Mouse (Mus musculus) inflammation-experienced regulatory T-cells, adult 6 months (primary cell): ENCODE results near the gene Mfsd4b2. TPM values are rescaled to one million over a fixed set of nuclear protein-coding genes. Genes with fewer than 3 reads are reported as not detected.
A peak's percentile ranks its signal among the peaks of the same experiment; 100 is the strongest.
"Not testable (repeated sequence)": the region's sequence is repeated elsewhere in the genome, so short reads cannot be mapped to it uniquely, and the experiment has no call there.

Source experiments
- ATAC-seq: one replicate; pipeline ENCODE4 v1.8.0; 2017
- polyA plus RNA-seq, 3 experiments: library from polyadenylated mRNA; unstranded; fragments of 100-300 nt; shearing (Covaris generic); gene quantifications; one replicate each; pipeline ENCODE4 v1.2.1; 2017

The Mfsd4b2 gene
- polyA plus RNA-seq, result not detected

DNA sequence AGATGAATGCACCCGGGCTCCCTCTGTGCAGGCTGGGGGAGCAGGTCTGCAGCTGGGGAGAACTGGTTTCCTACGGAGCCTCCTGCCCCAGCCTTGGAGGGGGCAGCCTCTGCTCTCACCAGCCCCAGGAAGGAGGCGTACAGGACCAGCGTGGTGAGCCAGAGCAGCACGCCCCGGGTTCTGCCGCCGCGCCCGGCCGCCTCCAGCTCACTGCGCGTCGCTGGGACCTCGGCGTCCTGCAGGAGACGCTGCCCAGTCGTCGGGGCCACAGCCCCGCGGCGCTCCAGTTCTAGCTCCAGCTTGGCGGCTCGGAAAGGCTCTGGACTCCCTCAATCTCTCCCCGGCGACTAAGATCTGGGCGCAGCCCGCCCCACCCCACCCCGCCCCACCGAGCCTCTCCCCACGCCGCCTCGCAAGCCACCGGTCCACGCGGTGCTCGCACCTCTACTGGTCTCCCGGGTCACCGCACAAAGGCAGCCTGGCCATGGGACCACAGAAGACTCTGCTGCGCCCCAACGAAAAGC is at the start of gene Mfsd4b2:
TSS of gene Mfsd4b2 (minus strand) at position 308 of the 524 bp plus-strand sequence.
- ATAC-seq, result no peak

DNA sequence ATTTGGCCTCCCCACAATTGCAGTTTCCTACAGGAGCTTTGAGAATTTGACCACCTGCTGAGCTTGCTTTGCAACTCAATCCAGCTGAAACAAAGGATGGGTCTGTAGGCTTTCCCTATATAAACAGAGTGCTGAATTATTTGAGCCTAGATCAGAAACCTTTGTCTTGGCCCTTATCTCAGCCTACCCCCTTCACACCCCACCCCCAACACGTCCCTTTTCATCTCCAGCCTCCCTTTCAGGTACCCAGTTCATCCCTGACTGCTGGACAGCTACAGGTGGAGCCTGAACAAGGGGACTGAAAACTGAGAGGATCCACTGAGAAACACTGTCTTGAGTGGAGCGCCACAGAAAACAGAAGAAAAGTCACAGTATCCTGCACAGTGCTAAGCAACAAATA is 49.0 kb upstream of the Mfsd4b2 start:
- no peak for ATAC-seq

DNA sequence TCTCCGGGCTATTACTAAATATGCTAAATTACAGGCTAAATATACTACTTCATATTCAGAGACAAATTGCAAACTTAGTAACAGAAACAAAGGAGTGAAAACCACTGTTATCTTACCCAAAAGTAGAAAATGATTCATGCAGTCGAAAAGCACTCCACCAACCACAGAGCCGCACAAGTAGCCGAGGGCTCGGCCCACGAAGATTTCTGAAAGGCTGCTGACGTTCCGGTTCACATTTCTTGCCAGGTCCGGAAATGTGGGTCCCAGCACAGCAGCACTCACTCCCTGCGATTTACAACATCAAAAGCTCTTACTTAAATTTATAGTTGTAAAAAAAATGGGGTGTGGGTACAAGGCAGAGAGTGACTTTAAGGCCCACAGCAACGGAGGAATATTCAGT is 48.3 kb upstream of the Mfsd4b2 start:
- ATAC-seq, result peak; percentile 61

DNA sequence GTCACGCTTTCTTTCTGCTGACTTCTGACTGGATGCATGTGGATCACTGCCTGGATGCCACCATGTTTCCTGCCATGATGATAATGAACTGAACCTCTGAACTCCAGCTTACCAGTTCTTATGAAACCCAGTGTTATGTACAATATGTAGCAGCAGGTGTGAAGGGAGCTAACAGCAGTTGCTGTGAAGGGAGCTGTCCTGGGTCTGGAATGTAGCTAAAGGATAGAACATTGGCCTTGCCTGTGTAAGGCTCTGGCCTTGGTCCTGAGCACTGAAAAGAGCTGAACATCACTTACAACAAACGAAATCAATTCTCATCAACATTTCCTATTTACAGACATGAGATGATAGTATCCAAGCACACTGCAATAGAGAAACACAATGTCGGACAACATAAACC is 40.8 kb upstream of the Mfsd4b2 start:
- ATAC-seq, result no peak

DNA sequence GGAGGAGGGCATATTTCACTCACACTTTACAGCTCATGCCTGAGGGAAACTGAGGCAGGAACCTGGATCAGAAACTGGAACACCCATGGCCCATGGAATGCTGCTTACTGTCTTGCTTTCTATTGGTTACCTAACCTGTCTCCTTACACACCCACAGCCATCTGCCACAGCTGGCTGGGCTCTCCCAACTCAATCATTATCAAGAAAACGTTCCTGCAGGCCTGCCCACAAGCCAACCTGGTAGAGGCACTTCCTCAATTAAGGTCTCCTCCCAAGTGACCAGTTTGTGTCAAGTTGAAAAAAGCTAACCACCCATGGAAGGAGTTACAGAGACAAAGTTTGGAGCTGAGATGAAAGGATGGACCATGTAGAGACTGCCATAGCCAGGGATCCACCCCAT is 35.2 kb upstream of the Mfsd4b2 start:
- ATAC-seq, result no peak

DNA sequence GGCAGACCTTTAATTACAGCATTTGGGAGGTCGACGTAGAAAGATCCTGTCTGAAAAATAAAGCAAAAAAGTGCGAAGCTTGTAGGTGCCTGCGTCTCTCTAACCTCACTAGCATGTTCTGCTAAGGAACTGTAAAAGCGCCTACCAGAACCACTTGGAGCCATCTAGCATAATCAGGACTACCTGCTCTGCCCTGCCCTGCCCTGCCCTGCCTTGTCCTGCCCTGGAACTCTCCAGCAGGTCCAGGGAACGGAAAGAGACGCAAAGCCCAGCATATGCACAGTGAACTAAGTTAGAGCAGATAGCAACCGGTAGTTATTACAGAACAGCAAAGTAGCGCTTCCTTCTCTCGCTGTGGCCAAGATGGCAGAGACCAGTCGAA is 33.7 kb upstream of the Mfsd4b2 start:
- ATAC-seq, result no peak

DNA sequence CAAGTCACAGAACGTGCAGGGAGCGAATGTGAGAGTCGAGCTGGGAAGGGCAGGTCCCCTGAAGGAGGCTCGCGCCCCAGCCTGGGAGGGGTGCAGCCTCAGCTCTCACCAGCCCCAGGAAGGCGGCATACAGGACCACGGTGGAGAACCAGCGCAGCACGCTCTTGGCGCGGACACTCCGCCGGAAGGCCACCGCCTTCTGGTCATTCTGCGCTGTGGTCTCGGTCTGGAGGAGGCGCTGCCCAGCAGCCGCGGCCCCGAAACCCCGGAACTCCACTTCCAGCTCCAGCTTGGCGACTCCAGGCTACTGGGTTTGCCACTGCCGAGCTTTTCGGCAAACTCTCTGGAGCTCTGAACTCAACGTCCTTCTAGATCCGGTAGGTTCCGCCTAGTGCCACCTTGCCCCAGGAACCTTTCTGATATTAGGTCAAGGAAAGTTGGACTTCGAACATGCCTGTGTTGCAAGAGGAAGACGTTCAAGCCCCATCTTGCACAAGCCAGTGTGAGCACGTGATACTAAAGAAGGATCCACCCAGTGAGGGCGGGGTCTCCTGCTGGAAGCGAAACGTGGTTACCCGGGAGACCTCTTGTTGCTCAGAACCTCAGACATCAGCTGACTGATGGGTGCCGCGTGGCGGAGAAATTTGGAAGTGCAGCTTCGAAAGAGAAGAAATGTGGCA is 33.2 kb upstream of the Mfsd4b2 start, which contains the start of gene Mfsd4b3:
TSS of gene Mfsd4b3 (minus strand) at position 393 of the 680 bp plus-strand sequence.
- ATAC-seq, result peak; percentile 100

DNA sequence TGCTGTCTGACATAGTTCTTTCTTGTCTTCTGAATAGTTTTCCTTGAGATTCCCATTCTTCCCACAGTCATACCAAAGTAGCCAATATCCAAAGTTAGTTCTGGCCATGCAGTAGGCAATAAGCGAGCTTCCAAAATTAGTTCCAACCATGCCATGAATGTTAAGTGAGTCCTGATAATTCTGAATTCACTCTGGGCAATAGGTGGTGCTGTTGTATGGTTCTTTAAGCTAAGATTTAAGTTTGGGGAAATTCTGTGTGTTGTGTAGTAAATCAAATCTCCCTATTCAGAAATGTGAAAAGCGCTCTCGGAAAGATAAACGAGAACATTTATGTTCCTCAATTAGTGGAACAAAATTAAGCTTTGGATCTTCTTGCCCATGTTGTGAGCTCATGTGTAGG is 31.5 kb upstream of the Mfsd4b2 start:
- ATAC-seq, result no peak

DNA sequence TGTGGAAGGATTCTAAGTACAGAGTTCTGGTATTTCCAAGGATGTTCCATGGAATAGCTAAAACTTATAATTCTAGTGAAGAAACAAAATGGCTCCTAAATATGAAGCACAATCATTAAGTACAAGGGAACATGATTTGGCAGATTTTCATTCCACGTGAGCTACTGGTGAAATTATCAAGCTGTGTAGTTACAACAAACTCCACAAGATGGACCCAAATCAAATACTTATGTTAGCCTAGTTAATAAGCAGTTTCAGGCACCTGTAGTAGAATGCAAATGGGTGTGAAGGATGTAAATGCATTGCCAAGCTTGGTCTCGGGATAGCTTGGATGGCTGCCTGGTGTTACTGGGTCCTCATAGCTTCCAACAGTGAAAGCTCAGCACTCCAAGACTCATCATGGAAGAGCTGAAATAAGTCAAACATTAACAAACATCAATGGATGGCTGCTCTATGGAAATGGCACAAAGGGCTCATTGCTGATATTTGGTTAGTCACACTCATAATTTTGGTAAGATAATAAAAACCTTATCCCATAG is 29.7 kb upstream of the Mfsd4b2 start:
- no peak for ATAC-seq

DNA sequence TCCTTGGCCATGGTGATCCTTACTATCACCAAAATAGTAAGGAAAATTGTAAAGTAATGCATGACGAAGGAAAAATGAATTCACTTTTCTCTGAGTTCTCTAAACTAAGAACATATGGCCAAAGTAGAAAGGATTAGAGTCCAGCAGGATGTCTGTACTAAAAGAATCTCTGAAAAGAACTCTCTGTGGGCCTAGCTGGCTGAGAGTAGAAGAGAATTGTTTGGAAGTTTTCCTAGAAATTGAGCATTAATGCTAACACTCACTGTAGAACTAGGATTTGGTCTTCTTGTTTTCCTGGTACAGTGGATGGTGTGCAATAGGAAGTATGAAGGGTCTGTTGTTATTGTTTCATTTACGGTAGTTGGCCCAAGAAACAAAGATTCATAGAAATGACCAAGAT is 28.4 kb upstream of the Mfsd4b2 start:
- ATAC-seq, result no peak

DNA sequence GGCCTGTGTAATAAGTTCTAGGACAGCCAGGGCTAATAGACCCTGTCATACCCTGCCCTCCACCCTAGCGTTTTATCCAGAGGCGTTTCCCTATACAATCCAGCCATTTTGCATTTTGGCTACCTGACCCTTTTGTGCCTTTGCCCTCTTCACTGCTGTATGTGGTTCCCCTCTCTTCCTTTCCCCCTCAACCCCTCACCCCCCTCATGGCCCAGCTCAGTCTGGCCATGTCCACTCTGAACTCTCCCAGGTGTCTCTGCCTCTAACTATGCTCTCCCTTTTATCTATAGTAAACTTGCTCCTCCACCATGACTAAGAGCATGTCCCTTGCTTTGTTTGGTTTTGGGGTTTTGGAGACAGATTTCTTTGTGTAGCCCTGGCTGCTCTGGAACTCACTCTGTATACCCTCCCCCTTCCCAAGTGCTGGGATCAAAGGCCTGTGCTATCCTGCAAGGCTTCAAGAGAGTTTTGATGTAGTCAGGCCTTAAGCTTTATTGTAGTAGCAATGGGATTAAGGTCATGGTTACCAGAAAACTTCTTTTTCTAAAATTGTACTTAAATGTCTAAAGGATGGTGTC is 22.7 kb upstream of the Mfsd4b2 start:
- no peak for ATAC-seq

DNA sequence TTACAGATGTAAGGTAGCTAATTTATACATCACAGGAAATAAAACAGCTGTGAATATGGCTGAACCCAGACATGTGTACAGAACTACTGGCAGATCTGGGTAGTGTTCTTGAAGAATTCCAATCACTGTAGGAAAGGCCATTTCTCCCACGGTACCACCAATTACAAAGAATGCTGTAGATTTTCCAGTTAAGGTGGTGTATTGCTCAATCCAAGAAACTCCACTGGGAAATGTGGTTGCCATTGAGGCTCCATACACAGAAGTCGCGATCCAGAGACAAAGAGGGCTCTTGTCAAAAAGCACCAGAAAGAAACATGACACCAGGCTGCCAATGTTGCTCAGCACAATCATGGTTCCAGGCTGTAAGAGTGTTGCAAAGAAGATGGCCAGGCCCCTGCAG is 20.5 kb upstream of the Mfsd4b2 start:
- not testable (repeated sequence) for ATAC-seq

DNA sequence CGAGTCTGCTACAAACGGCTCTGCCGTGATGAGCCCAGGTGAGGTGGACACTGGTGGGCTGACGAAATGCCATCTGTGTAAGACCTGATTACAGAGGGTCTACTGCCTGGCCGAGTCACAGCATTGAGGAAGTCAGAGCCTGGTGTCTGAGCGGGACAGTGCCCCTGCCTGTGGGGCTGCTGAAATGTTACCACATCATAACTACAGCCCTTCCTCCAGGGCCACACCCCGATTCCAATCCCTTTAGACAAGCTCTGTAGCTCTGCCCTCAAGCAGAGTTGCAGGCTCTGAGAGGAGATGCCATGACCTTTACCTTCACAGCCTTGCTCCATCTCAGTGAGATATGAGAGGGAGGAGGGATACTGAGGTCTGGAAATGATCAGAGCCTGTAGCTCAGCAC is 9.8 kb upstream of the Mfsd4b2 start:
- ATAC-seq, result no peak

DNA sequence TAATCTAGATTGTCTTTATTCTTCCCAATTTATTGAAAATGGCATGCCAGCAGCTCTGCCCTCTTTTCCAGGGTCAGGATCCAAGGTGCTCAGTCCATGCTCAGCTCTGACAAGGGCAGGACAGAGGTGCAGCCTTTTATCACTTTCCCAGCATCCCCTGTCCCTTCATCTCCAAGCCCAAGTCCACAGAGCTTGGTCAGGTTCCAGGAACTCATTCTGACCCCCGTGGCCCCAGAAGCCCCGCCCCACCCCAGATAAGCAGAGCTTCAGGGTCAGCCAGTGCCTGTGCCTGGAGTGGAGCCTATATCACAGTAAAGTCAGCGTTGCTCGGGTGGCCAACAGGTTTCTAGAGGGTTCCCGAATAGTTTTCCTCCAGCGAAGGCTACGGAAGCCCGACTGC is 2.2 kb downstream of the Mfsd4b2 start:
- ATAC-seq, result not testable (repeated sequence)

DNA sequence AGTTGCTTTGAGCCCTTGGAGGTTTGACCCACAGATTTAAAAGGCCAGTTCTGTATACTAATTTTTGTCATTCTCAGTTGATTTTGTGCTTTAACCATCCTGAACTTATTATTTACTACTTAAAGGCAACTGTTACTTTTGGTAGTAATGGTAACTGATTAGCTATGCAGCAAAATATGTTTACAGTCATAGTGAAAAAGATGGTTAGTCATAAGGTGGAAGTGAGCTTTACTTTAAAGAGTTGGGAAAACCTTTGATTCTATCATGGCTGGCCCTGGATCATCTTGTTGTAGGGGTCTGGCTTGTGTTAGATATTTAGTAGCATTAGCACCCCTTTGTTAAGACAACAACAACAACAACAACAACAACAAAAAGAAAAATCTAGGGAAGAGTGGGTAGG is 14.1 kb downstream of the Mfsd4b2 start:
- ATAC-seq, result no peak

DNA sequence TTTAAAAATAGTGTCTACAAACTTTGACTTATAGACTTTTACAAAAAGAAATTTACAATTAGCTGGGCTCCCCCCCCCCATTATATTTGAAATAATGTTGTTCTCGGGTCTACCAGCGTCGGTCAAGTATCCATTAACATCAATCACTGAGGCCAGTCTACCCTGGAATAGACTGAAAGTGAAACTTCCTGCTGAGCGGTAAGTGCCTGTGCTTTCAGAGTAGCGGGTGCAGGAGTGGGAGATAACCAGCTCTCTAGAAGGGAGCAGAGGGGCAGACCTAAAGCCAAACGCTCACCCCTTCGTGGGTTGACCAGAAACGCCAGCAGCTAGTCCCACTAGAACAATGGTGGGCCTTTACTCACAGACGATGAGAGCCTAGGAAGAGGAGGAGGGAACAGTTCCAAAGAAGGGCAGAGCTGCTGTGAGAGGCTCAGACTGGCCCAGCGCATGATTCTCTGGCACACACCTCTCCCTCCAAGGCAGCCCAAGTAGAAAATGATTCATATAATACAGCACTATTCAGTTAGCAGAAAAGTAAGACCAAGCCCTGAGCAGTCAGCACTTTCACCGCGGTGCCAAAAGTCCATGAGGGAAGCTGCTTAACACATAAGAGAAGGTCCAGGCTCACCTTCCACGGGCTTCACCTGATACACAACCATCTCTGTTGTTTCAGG is 17.8 kb downstream of the Mfsd4b2 start:
- ATAC-seq, result peak; percentile 78

DNA sequence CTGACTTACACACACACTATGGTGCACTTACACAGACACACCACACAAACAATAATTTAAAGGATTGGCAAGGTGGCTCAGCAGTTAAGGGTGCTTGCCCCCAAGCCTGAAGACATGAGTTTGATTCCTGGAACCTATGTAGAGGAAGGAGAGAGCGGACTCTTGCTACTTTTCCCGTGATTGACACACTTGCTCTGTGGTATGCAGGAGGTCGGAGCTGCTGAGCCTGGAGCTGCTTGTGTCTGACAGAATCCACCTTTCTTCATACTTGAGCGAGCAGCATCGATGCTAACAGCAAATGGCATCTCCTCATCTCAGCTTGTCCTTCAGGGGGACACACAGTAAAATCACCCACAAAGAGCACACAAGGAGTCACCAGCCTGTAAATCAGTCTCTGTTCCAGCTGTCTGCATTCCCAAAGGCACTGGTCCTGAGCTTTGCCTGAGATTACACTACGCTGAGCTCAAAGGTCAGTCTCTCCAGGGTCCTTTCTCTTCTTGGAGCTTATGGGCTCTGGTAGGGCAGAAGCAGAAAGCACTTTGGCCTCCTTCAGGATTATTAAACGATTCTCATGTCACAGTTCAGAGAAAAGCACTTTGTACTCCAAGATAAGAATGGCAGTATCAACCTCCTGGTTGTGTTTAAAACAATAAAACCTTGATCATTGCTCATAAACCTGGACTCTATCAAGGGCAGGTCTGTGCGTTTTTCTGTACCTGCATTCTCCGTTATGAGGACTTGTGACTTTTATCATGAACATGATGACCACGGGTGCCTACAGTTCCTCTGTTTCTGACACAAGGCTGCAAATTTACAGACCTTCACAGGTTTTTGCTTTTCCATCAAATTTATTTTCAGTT is 19.7 kb downstream of the Mfsd4b2 start:
- ATAC-seq, result no peak

DNA sequence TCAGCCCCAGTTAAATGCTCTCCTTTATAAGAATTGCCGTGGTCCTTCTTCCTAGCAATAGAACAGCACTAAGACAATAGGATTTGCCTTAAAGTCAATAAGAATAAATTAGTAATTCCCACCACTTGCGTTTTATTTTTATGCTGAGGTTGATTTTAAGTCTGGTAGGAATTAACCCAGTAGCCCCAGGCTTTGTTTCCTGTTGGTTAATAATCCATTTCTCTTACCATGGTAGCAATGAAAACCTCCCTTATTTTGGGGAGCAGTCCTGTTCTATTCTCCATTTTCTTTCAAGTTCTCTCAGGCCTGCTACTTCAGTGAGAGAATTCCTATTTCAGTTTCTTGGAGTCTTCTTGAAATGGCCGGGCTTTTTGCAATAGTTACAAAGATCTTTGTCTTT is 22.5 kb downstream of the Mfsd4b2 start:
- no peak for ATAC-seq

DNA sequence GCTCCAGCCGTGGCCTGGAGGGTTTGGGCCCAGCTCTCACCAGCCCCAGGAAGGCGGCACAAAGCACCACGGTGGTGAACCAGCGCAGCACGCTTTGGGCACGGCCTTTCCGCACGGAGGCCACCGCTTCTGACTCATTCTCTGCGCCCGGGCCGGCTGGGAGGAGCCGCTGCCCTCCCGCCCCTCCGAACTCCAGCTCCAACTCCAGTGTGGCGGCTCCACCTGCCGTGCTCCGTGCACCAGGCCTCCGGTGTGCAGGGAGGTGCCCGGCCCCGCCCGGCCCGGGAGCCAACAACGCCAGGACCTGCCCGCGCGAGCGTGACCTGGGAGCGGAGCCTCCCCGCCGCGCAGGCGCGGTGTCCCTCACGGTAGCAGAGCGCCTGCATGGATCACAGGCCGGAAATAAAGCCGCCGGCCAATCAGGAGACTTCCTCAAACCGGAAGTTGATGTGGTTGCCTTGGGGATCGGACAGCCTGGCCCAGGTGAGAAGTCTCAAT is 27.8 kb downstream of the Mfsd4b2 start, which contains the start of gene Mfsd4b4:
TSS of gene Mfsd4b4 (minus strand) at position 365 of the 498 bp plus-strand sequence.
- peak; percentile 94 for ATAC-seq

DNA sequence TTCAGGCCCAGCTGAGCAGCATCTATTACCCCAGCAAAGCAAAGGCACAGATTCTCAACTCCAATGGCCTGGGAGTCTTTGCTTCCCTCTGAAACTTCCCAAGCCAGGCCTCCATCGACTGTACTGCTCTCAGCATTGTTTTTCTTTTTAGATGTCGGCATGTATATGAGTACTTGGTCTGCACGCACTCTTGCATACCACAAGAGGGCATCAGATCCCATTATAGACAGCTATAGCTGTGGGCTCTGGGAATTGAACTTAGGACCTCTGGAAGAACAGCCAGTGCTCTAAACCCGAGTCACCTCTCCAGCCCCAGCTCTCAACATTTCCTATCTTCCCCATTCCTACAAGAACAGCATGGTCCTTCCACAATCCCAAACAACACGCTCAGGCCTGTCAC is 30.2 kb downstream of the Mfsd4b2 start:
- no peak for ATAC-seq

DNA sequence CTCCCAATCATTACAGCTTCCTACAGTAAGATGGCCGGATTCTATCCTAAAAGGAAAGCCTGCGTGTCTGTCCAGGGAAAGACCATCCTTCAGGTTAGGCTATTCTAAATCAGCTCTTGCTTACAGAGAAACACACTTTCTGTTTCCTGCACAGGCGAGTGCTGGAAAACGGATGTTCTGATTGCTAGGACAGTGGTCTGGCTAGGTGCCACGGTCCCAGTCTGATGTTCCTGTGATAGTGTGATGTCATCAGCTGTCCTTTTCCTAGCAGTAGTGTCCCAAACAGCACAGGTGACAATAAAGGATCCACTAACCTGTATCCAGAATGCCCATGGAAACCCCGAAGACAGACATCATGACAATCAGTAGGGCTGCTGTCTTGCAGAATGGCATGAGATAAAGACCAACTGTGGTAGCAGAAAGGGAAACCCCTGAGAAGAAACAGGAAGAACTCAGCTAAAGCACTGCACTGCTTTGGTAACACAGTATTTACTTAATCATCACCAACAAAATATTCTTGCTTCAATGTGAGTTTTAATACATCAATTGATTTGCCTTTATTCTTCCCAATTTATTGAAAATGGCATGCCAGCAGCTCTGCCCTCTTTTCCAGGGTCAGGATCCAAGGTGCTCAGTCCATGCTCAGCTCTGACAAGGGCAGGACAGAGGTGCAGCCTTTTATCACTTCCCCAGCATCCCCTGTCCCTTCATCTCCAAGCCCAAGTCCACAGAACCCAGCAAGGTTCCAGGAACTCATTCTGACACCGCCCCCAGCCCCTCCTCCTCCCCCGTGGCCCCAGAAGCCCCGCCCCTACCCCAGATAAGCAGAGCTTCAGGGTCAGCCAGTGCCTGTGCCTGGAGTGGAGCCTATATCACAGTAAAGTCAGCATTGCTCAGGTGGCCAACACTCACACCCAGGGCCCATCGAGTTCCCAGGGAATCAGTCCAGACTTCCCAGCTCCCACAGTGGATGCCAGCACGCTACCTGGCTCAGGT is 32.7 kb downstream of the Mfsd4b2 start:
- ATAC-seq, result no peak
